In genomic region chr13:44939326-44940035, GRCm38 (mm10) we compare ENCODE assay signal across 15 mouse cellular contexts.
A peak's percentile ranks its signal among the peaks of the same experiment; 100 is the strongest.
DNase-seq lines count a peak whose midpoint lies in the region; ATAC-seq and TF ChIP-seq lines count a peak whose summit lies in the region.
"Had no signal": no experiment of that assay in that cellular context is flagged by ENCODE, and none has a peak within 500 bp of the region (broad histone marks: within the 10 kb centered on the region; RNA-seq: fewer than 3 reads in every experiment).

No protein-coding gene starts in this region.

- no peaks in the 10 kb centered on the region for H3K9me3 ChIP-seq in lung, embryonic 14.5 days (ENCODE audit: low read depth, low read length)
- H3K9me3 ChIP-seq in forebrain, embryonic 16.5 days (ENCODE audit: control insufficient read depth, low read length), result no peaks in the 10 kb centered on the region
- H3K9me3 ChIP-seq: limb, embryonic 12.5 days; lung, embryonic 15.5 days; midbrain, embryonic 15.5 days had no signal

- 73% methylated on average over 8 of the region's 8 CpGs for WGBS in lung, embryonic 14.5 days
- 37% methylated on average over 8 of the region's 8 CpGs for WGBS in lung, adult 2 months
- WGBS in forebrain, embryonic 16.5 days, result 77% methylated on average over 8 of the region's 8 CpGs

- H3K27me3 ChIP-seq in lung, embryonic 14.5 days (ENCODE audit: insufficient read depth, low read length), result no peaks in the 10 kb centered on the region
- H3K27me3 ChIP-seq in forebrain, embryonic 16.5 days (replicated peaks; ENCODE audit: control insufficient read depth, insufficient read depth, low read length), result no peaks in the 10 kb centered on the region
- H3K27me3 ChIP-seq: limb, embryonic 12.5 days; lung, embryonic 15.5 days; midbrain, embryonic 15.5 days had no signal

- H3K4me3 ChIP-seq in gastrocnemius, adult 2 months, result no peak overlapping the region
- H3K4me3 ChIP-seq in lung, embryonic 14.5 days (ENCODE audit: low read depth, low read length), result no peak overlapping the region
- H3K4me3 ChIP-seq in lung, adult 2 months (replicated peaks; ENCODE audit: extremely low read depth, low read depth, low read length), result no peak overlapping the region
- H3K4me3 ChIP-seq in forebrain, embryonic 16.5 days (replicated peaks; ENCODE audit: low read length), result no peak overlapping the region
- H3K4me3 ChIP-seq: limb, embryonic 12.5 days; lung, embryonic 15.5 days; midbrain, embryonic 15.5 days had no signal

- H3K4me1 ChIP-seq in lung, embryonic 14.5 days (ENCODE audit: insufficient read depth), result no peaks in the 10 kb centered on the region
- H3K4me1 ChIP-seq in lung, adult 2 months (ENCODE audit: control insufficient read depth, insufficient read depth, low read length), result peaks cover 8% of the 10 kb centered on the region; the same call in 1 of the 2 replicates
- H3K4me1 ChIP-seq in forebrain, embryonic 16.5 days (replicated peaks; ENCODE audit: control insufficient read depth, insufficient read depth, low read length), result peaks cover 25% of the 10 kb centered on the region

- H3K4me2 ChIP-seq in lung, embryonic 14.5 days, result no peak overlapping the region
- H3K4me2 ChIP-seq in forebrain, embryonic 16.5 days (ENCODE audit: low read length), result no peak overlapping the region
- H3K4me2 ChIP-seq: limb, embryonic 12.5 days; lung, embryonic 15.5 days; midbrain, embryonic 15.5 days had no signal

- H3K27ac ChIP-seq in gastrocnemius, adult 2 months, result peak overlapping the region; percentile 31; the same call in 1 of the 2 replicates
- H3K27ac ChIP-seq in lung, embryonic 14.5 days (ENCODE audit: low read depth), result no peak overlapping the region
- H3K27ac ChIP-seq in forebrain, embryonic 16.5 days (ENCODE audit: low read length), result no peak overlapping the region
- H3K27ac ChIP-seq: limb, embryonic 12.5 days; lung, embryonic 15.5 days; midbrain, embryonic 15.5 days had no signal

- intact Hi-C loops in gastrocnemius, adult 2 months (cut with DNase I), result no loop called here

- no peak for TF ChIP-seq CTCF in gastrocnemius, adult 2 months (IDR thresholded peaks at IDR 0.05)
- TF ChIP-seq CTCF in lung, embryonic 14.5 days (IDR thresholded peaks at IDR 0.05; ENCODE audit: low read depth), result no peak
- TF ChIP-seq CTCF in lung, adult 2 months (IDR thresholded peaks at IDR 0.05; ENCODE audit: insufficient read depth, low read length), result no peak

- no peak for DNase-seq in gastrocnemius, adult 2 months
- DNase-seq in gastrocnemius, postnatal 4 days (ENCODE audit: low spot score in 2 of 2), result no peak
- peak; percentile 15 for DNase-seq in lung, embryonic 14.5 days
- no peak for DNase-seq in lung, adult 2 months
- peak; percentile 15 for DNase-seq in fibroblast of lung, adult 2 months (ENCODE audit: low read depth)
- DNase-seq in neural tube, embryonic 10.5 days (ENCODE audit: extremely low spot score, low spot score), result no peak
- no peak for DNase-seq in frontal cortex, postnatal 14 days (ENCODE audit: low spot score in 2 of 2)
- DNase-seq: B cell, adult 2 months; gastrocnemius, postnatal 14 days; right cerebral cortex, postnatal 4 days had no signal

- H3K9ac ChIP-seq in lung, embryonic 14.5 days, result no peak overlapping the region
- H3K9ac ChIP-seq in forebrain, embryonic 16.5 days (replicated peaks; ENCODE audit: low read depth, low read length), result no peak overlapping the region
- H3K9ac ChIP-seq: limb, embryonic 12.5 days; lung, embryonic 15.5 days; midbrain, embryonic 15.5 days had no signal

- H3K36me3 ChIP-seq in lung, embryonic 14.5 days (ENCODE audit: insufficient read depth), result peaks cover 4% of the 10 kb centered on the region; the same call in 1 of the 2 replicates
- no peaks in the 10 kb centered on the region for H3K36me3 ChIP-seq in forebrain, embryonic 16.5 days (ENCODE audit: control insufficient read depth, insufficient read depth)
- H3K36me3 ChIP-seq: lung, embryonic 15.5 days; midbrain, embryonic 15.5 days had no signal

- no peak for TF ChIP-seq POLR2A in lung, adult 2 months (IDR thresholded peaks at IDR 0.05; ENCODE audit: borderline replicate concordance, extremely low read depth, low read depth, low read length)

- no peak for ATAC-seq in lung, embryonic 14.5 days (ENCODE audit: insufficient read depth)
- no peak for ATAC-seq in forebrain, embryonic 16.5 days
- ATAC-seq: hindbrain, embryonic 16.5 days; midbrain, embryonic 15.5 days had no signal

Comparison
In these comparisons a context has a peak if more than half of its experiments do, and no peak if none do; other contexts are left out.
1. DNase-seq: peak in lung, embryonic 14.5 days (single experiment) and fibroblast of lung, adult 2 months (single experiment); none in gastrocnemius, adult 2 months (single experiment), gastrocnemius, postnatal 4 days (0 of 2), lung, adult 2 months (single experiment), neural tube, embryonic 10.5 days (single experiment) and frontal cortex, postnatal 14 days (0 of 2).